Mouse (Mus musculus): ENCODE results near the gene Hip1. TPM values are rescaled to one million over a fixed set of nuclear protein-coding genes. Genes with fewer than 3 reads are reported as not detected.

Hip1 gene
- 32.3 and 38.1 TPM in 2 replicates for polyA plus RNA-seq (2015; fragmentation: Nextera tagmentation; extraction: Ambion mirVana)

DNA sequence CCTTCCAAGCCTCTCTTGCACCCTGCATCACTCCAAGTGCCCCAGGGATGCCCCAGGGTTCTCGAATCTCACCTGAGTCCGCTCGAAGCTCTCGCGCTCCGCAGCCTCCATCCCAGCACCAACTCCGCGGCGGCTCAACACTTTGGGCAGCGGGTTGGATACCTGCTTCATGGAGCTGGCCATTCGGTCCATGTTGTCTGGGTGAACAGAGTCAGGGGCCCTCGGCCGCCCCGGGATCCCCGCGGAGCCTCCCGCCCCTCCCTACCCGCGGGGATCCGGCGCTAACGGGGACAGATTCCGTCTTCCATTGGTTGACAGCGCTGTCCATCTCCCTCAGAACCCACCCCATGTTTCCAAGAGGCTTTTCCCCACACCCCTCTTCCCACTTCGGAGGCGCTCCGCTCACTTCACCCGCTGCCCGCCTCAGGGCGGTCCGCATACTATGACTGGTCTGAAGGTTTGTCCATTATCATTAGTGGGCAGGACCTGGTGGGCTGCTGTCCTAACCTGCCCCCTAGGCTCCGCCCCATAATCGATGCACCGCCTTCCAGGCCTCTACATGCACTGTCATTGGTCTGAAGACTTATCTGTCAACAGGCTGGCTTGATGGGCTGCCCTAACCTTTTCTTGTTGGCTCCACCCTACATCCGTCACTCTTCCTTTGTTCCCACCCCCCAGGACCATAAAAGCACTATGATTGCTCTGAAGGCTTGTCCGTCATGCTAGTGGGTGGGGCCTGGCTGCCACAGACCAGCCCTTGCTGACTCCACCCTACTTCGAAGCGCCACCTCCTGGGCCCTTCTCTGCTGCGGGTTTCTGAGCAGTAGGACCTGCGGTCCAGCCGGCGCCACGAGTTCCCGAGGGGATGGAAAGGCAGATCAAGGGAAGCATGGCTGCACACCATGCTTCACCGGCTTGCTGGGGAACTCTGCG is at the start of gene Hip1:
Gene Hip1, minus strand, starts transcription at position 256 of the 933 bp plus-strand sequence.
- H3K27me3 ChIP-seq: no peaks in the 10 kb centered on the region
- H3K4me1 ChIP-seq: peaks cover 11% of the 10 kb centered on the region
- H3K4me2 ChIP-seq: peak within 1 kb of the TSS; percentile 95
- no peaks in the 10 kb centered on the region for H3K9me3 ChIP-seq (replicated peaks)
- peak within 1 kb of the TSS; percentile 77 for H3K9ac ChIP-seq
- H3K27ac ChIP-seq: peak within 1 kb of the TSS; percentile 59
- peak; percentile 99 for ATAC-seq
- no peaks in the 10 kb centered on the region for H3K36me3 ChIP-seq (ENCODE audit: poor library complexity, severe bottlenecking)
- peak within 1 kb of the TSS; percentile 65 for H3K4me3 ChIP-seq
- WGBS: under 1% methylated on average over 46 of the region's 46 CpGs

DNA sequence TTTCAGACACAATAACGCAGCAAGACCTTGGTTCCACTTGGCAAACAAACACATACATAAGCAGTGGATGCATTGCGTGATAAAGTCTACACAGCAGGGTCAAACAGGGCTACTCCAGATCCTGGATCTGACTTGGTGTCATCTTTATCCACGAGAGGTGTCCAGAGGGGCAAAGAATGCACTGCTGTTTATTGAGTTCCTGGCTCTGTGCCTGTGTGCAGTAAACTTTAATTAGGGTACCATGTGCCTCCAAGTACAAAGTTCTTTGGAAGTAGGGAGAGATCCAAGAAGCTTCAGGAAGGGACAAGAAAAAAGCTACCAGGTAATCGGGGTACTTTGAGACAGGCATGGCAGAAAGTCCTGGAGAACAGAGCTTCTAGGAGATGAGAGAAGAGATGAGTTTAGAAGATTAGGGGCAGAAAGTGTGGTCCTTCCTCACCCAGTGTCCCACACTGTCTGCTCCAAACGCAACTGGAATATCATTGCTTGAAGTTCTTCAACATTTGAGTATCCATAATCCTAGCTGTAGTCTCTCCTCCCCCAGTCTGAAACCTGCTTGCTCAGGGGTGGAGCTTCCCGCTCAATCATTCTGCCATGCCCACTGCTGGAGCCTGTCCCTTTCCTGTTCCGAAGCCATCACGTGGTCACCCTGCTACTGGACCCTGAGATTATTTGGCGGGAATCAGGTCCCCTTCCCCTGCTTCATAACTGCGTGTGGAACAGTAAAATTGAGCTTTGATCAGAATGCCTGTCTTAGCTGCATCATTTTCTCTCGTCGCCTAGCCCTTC is 45.3 kb upstream of the Hip1 start:
- WGBS: 82% methylated on average over 12 of the region's 12 CpGs
- no peaks in the 10 kb centered on the region for H3K4me1 ChIP-seq
- no peak overlapping the region for H3K27ac ChIP-seq
- H3K36me3 ChIP-seq (ENCODE audit: poor library complexity, severe bottlenecking): no peaks in the 10 kb centered on the region
- H3K9me3 ChIP-seq (replicated peaks): peaks cover 13% of the 10 kb centered on the region
- H3K4me3 ChIP-seq: no peak overlapping the region
- H3K4me2 ChIP-seq: no peak overlapping the region
- ATAC-seq: no peak
- H3K9ac ChIP-seq: no peak overlapping the region
- H3K27me3 ChIP-seq: no peaks in the 10 kb centered on the region

DNA sequence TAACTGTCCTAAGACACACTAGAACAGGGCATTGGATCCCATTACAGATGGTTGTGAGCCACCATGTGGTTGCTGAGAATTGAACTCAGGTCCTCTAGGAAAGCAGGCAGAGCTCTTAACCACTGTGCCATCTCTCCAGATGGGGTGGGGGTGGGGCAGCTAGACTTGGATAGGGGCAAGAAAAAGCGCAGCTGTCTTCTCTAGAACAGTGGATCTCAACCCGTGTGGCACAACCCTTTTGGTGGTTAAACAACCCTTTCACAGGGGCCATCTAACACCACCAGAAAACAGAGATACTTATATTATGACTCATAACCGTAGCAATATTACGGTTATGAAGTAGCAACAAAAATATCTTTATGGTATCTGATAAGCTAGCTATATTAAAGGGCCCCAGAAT is 42.8 kb upstream of the Hip1 start:
- no peaks in the 10 kb centered on the region for H3K27me3 ChIP-seq
- H3K4me3 ChIP-seq: no peak overlapping the region
- 88% methylated on average over 4 of the region's 4 CpGs for WGBS
- no peak for ATAC-seq
- no peaks in the 10 kb centered on the region for H3K36me3 ChIP-seq (ENCODE audit: poor library complexity, severe bottlenecking)
- H3K9me3 ChIP-seq (replicated peaks): peaks cover 13% of the 10 kb centered on the region
- no peak overlapping the region for H3K27ac ChIP-seq
- H3K9ac ChIP-seq: no peak overlapping the region
- H3K4me1 ChIP-seq: no peaks in the 10 kb centered on the region
- no peak overlapping the region for H3K4me2 ChIP-seq

DNA sequence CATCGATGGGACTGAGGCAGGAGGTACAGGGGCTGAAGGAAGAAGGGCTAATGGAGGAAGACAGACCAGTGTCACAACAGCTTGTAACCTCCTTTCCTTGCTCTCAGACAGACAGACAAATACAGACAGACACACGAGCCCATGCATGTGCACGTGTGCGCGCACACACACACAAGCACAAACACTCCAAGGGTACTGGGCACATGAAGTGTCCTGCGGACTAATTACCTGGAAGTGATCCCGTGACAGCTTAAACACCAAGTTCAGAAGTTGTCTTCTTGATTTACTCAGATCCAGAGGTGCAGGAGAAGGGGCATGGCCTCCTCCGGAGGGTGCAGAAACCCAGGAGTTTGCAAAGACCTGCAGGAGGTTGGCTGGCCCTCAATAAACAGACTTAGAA is 40.8 kb upstream of the Hip1 start:
- no peaks in the 10 kb centered on the region for H3K4me1 ChIP-seq
- H3K4me3 ChIP-seq: no peak overlapping the region
- no peaks in the 10 kb centered on the region for H3K36me3 ChIP-seq (ENCODE audit: poor library complexity, severe bottlenecking)
- H3K27me3 ChIP-seq: no peaks in the 10 kb centered on the region
- ATAC-seq: no peak
- peaks cover 4% of the 10 kb centered on the region for H3K9me3 ChIP-seq (replicated peaks)
- 89% methylated on average over 8 of the region's 8 CpGs for WGBS
- H3K4me2 ChIP-seq: no peak overlapping the region
- H3K27ac ChIP-seq: no peak overlapping the region
- H3K9ac ChIP-seq: no peak overlapping the region

DNA sequence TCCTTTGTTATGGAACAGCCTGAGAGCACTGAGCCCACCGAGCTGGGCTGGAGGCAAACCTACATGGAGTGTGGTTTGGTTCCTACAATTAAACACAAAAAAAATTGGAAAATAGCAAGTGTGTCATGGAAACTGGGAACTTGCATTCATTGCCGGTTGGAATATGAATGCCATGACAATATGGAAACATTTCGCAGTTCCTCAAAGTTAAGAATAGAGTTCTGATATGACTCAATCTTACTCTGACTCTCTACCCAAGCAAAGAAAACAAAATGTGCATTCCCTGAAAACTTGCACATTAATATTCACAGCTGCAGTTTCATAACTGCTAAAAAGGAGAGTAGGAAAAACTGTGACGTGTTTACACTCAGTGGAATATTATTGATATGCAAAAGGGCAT is 37.4 kb upstream of the Hip1 start:
- H3K9me3 ChIP-seq (replicated peaks): peaks cover 3% of the 10 kb centered on the region; the same call in 1 of the 2 replicates
- no peaks in the 10 kb centered on the region for H3K4me1 ChIP-seq
- H3K4me2 ChIP-seq: no peak overlapping the region
- WGBS: 86% methylated on average over 4 of the region's 4 CpGs
- H3K27me3 ChIP-seq: no peaks in the 10 kb centered on the region
- no peak for ATAC-seq
- H3K9ac ChIP-seq: no peak overlapping the region
- no peaks in the 10 kb centered on the region for H3K36me3 ChIP-seq (ENCODE audit: poor library complexity, severe bottlenecking)
- H3K27ac ChIP-seq: no peak overlapping the region
- H3K4me3 ChIP-seq: no peak overlapping the region

DNA sequence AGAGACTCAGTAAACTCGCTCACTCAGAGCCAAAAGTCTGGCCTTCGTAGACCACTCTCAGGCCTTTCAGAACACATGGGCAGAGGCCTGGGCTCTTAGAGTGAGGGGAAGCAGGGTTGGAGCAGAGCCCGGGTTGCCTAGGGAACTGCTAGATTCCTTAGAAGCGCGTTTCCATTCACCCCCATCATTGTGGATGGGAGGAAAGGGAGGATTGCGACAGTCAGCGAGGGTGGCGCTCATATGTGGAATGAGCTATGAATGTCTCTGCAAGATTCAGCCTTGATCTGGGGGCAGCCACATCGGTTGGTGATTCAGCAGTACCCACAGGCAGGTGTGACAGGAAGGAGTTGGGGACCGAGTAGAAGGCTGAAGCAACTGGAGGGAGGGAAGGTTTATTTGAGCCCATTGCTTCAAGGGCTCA is 34.4 kb upstream of the Hip1 start:
- ATAC-seq: no peak
- Histone ChIP-seq H3K4me2 (no peak overlapping the region), H3K4me1 (no peaks in the 10 kb centered on the region), H3K9ac (no peak overlapping the region), H3K9me3 (replicated peaks) (peaks cover 3% of the 10 kb centered on the region; the same call in 1 of the 2 replicates), H3K36me3 (ENCODE audit: poor library complexity, severe bottlenecking) (no peaks in the 10 kb centered on the region), H3K27ac (no peak overlapping the region), H3K27me3 (no peaks in the 10 kb centered on the region), H3K4me3 (no peak overlapping the region)
- WGBS: 79% methylated on average over 10 of the region's 10 CpGs

DNA sequence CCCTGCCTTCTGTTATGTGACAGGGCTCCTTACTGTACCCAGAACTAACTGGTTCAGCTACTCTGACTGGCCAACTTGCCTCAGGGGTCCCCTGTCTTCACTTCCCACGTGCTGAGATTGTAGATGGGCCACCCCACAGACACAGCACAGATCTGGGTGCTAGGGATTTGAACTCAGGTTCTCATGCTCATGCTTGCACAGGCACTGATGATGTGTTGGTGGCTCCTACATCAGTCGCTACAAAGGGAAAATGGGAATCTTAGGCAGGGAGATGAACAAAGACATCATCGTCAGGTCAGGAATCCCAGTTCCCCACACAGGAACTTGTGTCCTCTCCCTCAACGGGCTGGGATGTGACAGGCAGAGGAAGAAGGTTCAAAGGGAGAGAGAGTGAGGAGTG is 31.1 kb upstream of the Hip1 start:
- no peaks in the 10 kb centered on the region for H3K4me1 ChIP-seq
- WGBS: 72% methylated on average over 4 of the region's 4 CpGs
- no peak overlapping the region for H3K9ac ChIP-seq
- no peak overlapping the region for H3K4me3 ChIP-seq
- H3K9me3 ChIP-seq (replicated peaks): peaks cover 3% of the 10 kb centered on the region; the same call in 1 of the 2 replicates
- no peaks in the 10 kb centered on the region for H3K27me3 ChIP-seq
- H3K36me3 ChIP-seq (ENCODE audit: poor library complexity, severe bottlenecking): no peaks in the 10 kb centered on the region
- no peak for ATAC-seq
- no peak overlapping the region for H3K4me2 ChIP-seq
- H3K27ac ChIP-seq: no peak overlapping the region

DNA sequence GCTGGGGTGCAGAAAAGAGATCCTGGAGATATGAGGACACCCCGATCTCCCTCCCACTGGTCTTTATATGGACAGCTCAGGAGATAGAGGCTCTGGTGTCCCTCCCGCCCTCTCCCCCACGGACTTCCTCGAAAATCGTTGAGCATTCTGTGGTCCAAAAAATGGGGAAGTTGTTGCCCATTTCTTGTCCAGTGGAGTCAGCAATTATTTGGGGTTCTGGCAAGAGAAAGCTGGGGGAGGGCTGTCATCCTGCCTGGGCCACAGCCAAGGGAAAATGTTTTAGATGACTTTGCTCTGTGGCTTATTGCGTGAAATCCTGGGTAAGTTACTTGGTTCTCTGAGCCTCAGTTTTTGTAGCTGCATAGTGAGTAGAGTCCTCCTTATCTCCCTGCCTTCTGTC is 28.1 kb upstream of the Hip1 start, which contains the start of gene Ccl24:
Gene Ccl24, minus strand, starts transcription at position 44 of the 400 bp plus-strand sequence.
- Histone ChIP-seq H3K27me3 (no peaks in the 10 kb centered on the region), H3K4me2 (no peak within 1 kb of the TSS), H3K27ac (no peak within 1 kb of the TSS), H3K9ac (no peak within 1 kb of the TSS), H3K4me1 (no peaks in the 10 kb centered on the region), H3K36me3 (ENCODE audit: poor library complexity, severe bottlenecking) (no peaks in the 10 kb centered on the region), H3K4me3 (no peak within 1 kb of the TSS), H3K9me3 (replicated peaks) (no peaks in the 10 kb centered on the region)
- no peak for ATAC-seq
- 91% methylated on average over 6 of the region's 6 CpGs for WGBS

DNA sequence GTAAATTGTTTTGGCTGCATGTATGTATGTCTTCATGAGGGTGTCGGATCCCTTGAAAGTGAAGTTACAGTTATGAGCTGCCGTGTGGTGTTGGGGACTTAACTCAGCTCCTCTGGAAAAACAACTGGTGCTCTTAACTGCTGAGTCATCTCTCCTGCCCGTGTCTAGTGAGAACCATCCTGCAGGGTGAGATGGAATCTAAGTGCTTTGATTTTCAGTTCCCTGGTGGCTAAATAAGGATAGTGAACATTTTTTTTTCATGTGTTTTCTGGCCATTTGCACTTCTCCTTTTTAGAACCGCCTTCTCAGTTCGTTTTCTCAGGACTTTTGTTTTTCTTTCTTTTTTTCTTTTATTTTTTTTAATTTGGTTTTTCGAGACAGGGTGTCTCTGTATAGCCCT is 23.8 kb upstream of the Hip1 start:
- WGBS: 72% methylated on average over 6 of the region's 6 CpGs
- no peak for ATAC-seq
- H3K27me3 ChIP-seq: no peaks in the 10 kb centered on the region
- H3K36me3 ChIP-seq (ENCODE audit: poor library complexity, severe bottlenecking): no peaks in the 10 kb centered on the region
- no peak overlapping the region for H3K9ac ChIP-seq
- H3K4me1 ChIP-seq: no peaks in the 10 kb centered on the region
- no peak overlapping the region for H3K4me3 ChIP-seq
- no peaks in the 10 kb centered on the region for H3K9me3 ChIP-seq (replicated peaks)
- H3K27ac ChIP-seq: no peak overlapping the region
- no peak overlapping the region for H3K4me2 ChIP-seq

DNA sequence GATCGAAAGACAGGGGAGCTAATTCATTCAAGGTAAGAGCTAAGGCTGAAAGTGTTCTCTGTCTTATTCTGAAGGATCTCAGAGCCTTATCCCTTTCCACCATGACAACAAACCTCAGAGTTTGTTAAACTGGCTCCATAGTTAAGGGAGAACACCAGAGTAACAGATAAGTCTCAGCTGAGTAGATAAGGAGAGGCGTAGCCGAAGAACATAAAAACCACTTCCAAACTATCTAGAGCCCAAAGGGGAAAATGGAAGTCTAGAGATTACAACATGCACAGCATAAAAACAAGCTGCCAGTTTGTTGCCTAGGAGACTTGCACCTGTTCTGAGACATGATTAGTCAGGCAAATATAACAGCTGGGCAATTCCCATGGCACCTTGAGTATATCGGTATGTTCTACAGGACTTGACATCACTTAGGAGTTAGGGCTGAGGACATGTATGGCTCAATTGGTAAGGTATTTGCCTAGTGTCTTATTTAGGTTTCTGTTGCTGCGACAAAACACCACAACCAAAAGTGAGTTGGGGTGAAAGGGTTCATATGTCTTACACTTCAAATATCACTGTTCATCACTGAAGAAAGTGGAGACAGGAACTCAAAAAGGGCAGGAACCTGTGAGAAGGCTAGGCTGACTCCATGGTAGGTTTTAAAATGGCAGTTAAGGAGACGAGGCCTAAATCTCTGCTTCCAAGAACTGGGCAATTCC is 22.8 kb upstream of the Hip1 start:
- no peak for ATAC-seq
- Histone ChIP-seq H3K27me3 (no peaks in the 10 kb centered on the region), H3K9me3 (replicated peaks) (no peaks in the 10 kb centered on the region), H3K9ac (no peak overlapping the region), H3K4me3 (no peak overlapping the region), H3K4me2 (no peak overlapping the region), H3K4me1 (no peaks in the 10 kb centered on the region), H3K27ac (no peak overlapping the region), H3K36me3 (ENCODE audit: poor library complexity, severe bottlenecking) (no peaks in the 10 kb centered on the region)
- WGBS: 91% methylated on average over 6 of the region's 6 CpGs

DNA sequence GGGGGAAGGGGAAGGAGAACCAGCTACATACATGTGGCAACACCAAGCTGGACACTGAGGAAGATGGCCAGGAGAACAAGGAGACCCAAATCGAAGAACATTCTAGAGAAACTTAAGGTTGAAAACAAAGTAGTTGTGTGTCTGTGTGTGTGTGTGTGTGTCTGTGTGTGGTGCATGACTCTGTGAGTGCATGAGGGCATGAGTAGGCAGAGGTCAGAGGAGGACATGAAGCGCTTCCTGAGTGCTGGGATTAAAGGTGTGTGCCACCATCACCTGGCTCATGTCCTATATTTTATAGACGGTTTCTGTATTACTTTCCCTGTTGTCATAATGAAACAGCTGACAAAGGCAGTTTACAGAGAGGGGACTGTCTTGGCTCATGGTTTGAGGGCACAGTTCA is 18.5 kb upstream of the Hip1 start, which contains the start of gene Ccl26:
Gene Ccl26, minus strand, starts transcription at position 101 of the 400 bp plus-strand sequence.
- Histone ChIP-seq H3K4me3 (no peak within 1 kb of the TSS), H3K27me3 (no peaks in the 10 kb centered on the region), H3K36me3 (ENCODE audit: poor library complexity, severe bottlenecking) (no peaks in the 10 kb centered on the region), H3K9me3 (replicated peaks) (no peaks in the 10 kb centered on the region), H3K4me2 (no peak within 1 kb of the TSS), H3K27ac (no peak within 1 kb of the TSS), H3K4me1 (no peaks in the 10 kb centered on the region), H3K9ac (no peak within 1 kb of the TSS)
- ATAC-seq: no peak
- WGBS: 96% methylated on average over 3 of the region's 3 CpGs

Data from forebrain, embryonic 13.5 days (tissue).